Mouse (Mus musculus) R1 (cell line): Measurements from ENCODE around the gene Tuba4a.

ENCODE experiments used
- DNase-seq: peaks from one replicate; pipeline ENCODE4 v3.0.0-alpha.2; 2018; ENCODE audit warnings: low read depth, low spot score

The Tuba4a gene

GRCm38 (mm10) chr1:75168093-75168471 lies 51.6 kb downstream of the Tuba4a start:
- DNase-seq: no peak
